Mouse (Mus musculus): ENCODE measurements at regions not wholly inside any gene's neighbourhood (a gene's known extent, or its start where the extent isn't known, plus 50 kb on each side); places are given as distances from the start of the nearest gene placed in this dataset.

DNA sequence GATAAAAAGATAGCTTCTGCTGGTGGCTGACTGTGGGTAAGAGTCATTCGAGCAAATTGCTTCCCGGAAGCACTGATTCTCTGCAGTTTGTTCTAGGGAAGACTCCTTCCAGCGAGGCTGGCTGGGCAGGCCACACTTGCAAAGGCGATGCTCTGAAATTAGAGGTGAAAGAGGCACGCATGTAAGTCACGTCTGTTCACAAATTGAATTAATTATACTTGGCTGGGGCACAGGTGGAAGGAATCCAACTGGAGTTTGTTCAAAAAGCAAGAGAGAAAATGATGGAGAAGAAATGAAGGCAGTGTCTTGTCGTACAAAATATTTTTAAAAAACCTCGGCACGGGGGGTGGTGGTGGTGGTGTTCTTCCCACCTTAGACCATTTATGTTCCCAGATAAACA is 726.2 kb upstream of the Lrrc6 start:
- WGBS = 92% methylated on average over 9 of the region's 9 CpGs
- H3K4me1 ChIP-seq (ENCODE audit: control insufficient read depth, insufficient read depth, low read length) = no peaks in the 10 kb centered on the region
- H3K27me3 ChIP-seq (ENCODE audit: control insufficient read depth, insufficient read depth, low read length) = no peaks in the 10 kb centered on the region
- no peak for ATAC-seq (ENCODE audit: insufficient read depth, low FRiP score, low TSS enrichment)
- DNase-seq (ENCODE audit: low spot score) = no peak
- no peak overlapping the region for H3K9ac ChIP-seq (ENCODE audit: low read length)
- H3K4me2 ChIP-seq (ENCODE audit: low read depth) = no peak overlapping the region
- H3K4me3 ChIP-seq (ENCODE audit: low read depth, low read length) = no peak overlapping the region
- H3K36me3 ChIP-seq (ENCODE audit: control insufficient read depth, insufficient read depth, low read length) = no peaks in the 10 kb centered on the region
- no peak overlapping the region for H3K27ac ChIP-seq (ENCODE audit: low read depth, low read length)
- H3K9me3 ChIP-seq (ENCODE audit: control insufficient read depth, low read length) = no peaks in the 10 kb centered on the region
